Mouse (Mus musculus) stomach, embryonic 14.5 days (tissue): Measurements from ENCODE around the gene Sh3bgrl3. TPM values are rescaled to one million over a fixed set of nuclear protein-coding genes. Genes with fewer than 3 reads are reported as not detected.
"Not testable (repeated sequence)": the region's sequence is repeated elsewhere in the genome, so short reads cannot be mapped to it uniquely, and the experiment has no call there.

Source experiments
- ATAC-seq: fragments of 200-750 bp; cut with Nextera tagmentation; 2 replicates; pipeline ENCODE4 v1.8.0; 2017; ENCODE audit warnings: low read depth, moderate TSS enrichment; ENCODE audit not compliant: insufficient number of reproducible peaks, insufficient read depth, low FRiP score
- H3K27ac ChIP-seq: fragments of 300-500 bp; sonication (generic); 2 replicates; pipeline ENCODE4 v1.5.1; 2014; ENCODE audit warnings: mild to moderate bottlenecking, low read length, moderate library complexity, mixed read lengths
- H3K27me3 ChIP-seq: fragments of 300-500 bp; sonication (generic); 2 replicates; pipeline ENCODE4 v1.6.1; 2014; ENCODE audit warnings: low read length, control low read depth, mixed read lengths; ENCODE audit not compliant: control insufficient read depth, insufficient read depth
- H3K36me3 ChIP-seq: fragments of 300-500 bp; sonication (generic); 2 replicates; pipeline ENCODE4 v1.6.1; 2014; ENCODE audit warnings: mild to moderate bottlenecking, control low read depth, low read length, moderate library complexity, mixed read lengths; ENCODE audit not compliant: control insufficient read depth, insufficient read depth
- H3K4me1 ChIP-seq: fragments of 300-500 bp; sonication (generic); 2 replicates; pipeline ENCODE4 v1.6.1; 2014; ENCODE audit warnings: low read length, control low read depth, mixed read lengths; ENCODE audit not compliant: control insufficient read depth, insufficient read depth
- H3K4me2 ChIP-seq: fragments of 300-500 bp; sonication (generic); replicated peaks from 2 replicates; pipeline ENCODE4 v1.6.1; 2014; ENCODE audit warnings: low read depth, low read length, control low read depth
- H3K4me3 ChIP-seq: fragments of 300-500 bp; sonication (generic); 2 replicates; pipeline ENCODE4 v1.5.1; 2014; ENCODE audit warnings: low read depth, low read length, control low read depth
- H3K9ac ChIP-seq: fragments of 300-500 bp; sonication (generic); replicated peaks from 2 replicates; pipeline ENCODE4 v1.6.1; 2014; ENCODE audit warnings: low read depth, mild to moderate bottlenecking, control low read depth, low read length, moderate library complexity, mixed read lengths
- H3K9me3 ChIP-seq: fragments of 300-500 bp; sonication (generic); 2 replicates; pipeline ENCODE4 v1.6.1; 2016; ENCODE audit warnings: low read depth, low read length, control low read depth; ENCODE audit not compliant: control insufficient read depth
- WGBS: fragments of 180-500 bp; shearing (Covaris S2); extraction: QIAGEN DNeasy Blood & Tissue Kit; methylation state at CpG from one replicate; pipeline ENCODE4 v1.1.7; 2014; 5-methylcytosine and 5-hydroxymethylcytosine counted together
- polyA plus RNA-seq: library from polyadenylated mRNA; unstranded; fragments of >200 nt; fragmentation: Nextera tagmentation; extraction: Ambion mirVana; gene quantifications from 2 replicates; pipeline ENCODE4 v1.2.1, GENCODE M21; 2014

Sh3bgrl3 gene
- polyA plus RNA-seq, 1 experiment from 2014 or later: 435 TPM

DNA sequence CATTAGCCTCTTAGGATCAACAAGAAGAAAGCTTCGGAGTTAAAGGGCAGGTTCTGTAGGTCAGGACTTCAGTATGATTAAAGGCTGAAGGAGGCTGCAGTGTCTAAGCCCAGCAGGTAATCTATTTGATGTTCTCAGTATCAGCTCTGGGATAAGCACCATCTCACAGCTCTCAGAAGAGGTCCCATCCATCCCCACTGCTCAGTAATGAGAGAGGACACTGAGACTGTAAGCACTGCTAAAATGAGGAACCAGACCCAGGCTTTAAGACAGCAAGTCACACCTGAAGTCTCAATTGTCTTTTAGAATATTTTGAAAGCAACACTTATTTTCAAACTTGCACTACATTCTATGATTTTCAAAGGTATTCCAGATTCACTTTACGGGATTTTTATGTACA, 29.0 kb upstream of the Sh3bgrl3 start:
- H3K9me3 ChIP-seq: no peaks in the 10 kb centered on the region
- no peak for ATAC-seq
- no peaks in the 10 kb centered on the region; the same call in 1 of the 2 replicates for H3K36me3 ChIP-seq
- no peaks in the 10 kb centered on the region for H3K4me1 ChIP-seq
- no peak overlapping the region for H3K4me3 ChIP-seq
- no peak overlapping the region for H3K9ac ChIP-seq
- no peak overlapping the region for H3K27ac ChIP-seq
- no peak overlapping the region for H3K4me2 ChIP-seq
- H3K27me3 ChIP-seq: no peaks in the 10 kb centered on the region
- WGBS: 84% methylated on average over 2 of the region's 2 CpGs

- Histone ChIP-seq H3K27ac (no peak overlapping the region), H3K36me3 (no peaks in the 10 kb centered on the region; the same call in 1 of the 2 replicates), H3K9ac (no peak overlapping the region), H3K27me3 (no peaks in the 10 kb centered on the region), H3K4me1 (no peaks in the 10 kb centered on the region), H3K9me3 (no peaks in the 10 kb centered on the region), H3K4me3 (no peak overlapping the region), H3K4me2 (no peak overlapping the region)
- no peak for ATAC-seq
- whole genome bisulfite sequencing: 55% methylated on average over 8 of the region's 8 CpGs
These were observed 28.2 kb upstream of the Sh3bgrl3 start for GRCm38 (mm10) chr4:134156744-134157143.

DNA sequence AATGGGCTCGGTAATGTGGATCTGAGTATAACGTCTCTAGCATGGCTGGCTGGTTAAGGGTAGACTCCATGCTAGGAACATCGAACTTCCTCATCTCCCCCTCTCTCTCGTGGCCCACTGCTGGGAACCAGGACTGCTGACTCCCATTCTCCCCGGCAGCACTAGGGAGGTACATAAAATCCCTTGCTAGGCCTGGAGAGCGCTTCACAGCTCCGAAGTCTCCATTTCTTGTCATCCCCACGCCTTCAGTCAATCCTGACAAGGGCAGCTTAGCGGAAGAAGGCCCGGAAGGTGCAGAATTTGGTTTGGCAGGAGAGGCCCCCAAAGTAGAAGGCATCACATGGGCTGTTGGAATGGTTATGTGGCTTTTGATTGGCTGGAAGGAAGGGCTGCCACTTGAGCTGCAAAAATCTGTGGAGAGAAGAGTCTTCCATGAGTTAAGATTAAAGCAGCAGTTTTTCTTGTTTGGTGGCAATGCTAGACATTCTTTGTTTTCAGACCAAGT, 27.4 kb upstream of the Sh3bgrl3 start:
- Histone ChIP-seq H3K4me2 (no peak overlapping the region), H3K4me1 (no peaks in the 10 kb centered on the region), H3K4me3 (no peak overlapping the region), H3K36me3 (peaks cover 6% of the 10 kb centered on the region), H3K9me3 (no peaks in the 10 kb centered on the region), H3K27me3 (no peaks in the 10 kb centered on the region), H3K9ac (no peak overlapping the region), H3K27ac (no peak overlapping the region)
- WGBS: 93% methylated on average over 10 of the region's 10 CpGs
- no peak for ATAC-seq

GRCm38 (mm10) chr4:134155531-134155930, 26.9 kb upstream of the Sh3bgrl3 start:
- Histone ChIP-seq H3K4me1 (no peaks in the 10 kb centered on the region), H3K36me3 (peaks cover 6% of the 10 kb centered on the region), H3K4me3 (no peak overlapping the region), H3K9me3 (no peaks in the 10 kb centered on the region), H3K27ac (no peak overlapping the region), H3K9ac (no peak overlapping the region), H3K4me2 (no peak overlapping the region), H3K27me3 (no peaks in the 10 kb centered on the region)
- 89% methylated on average over 6 of the region's 6 CpGs for WGBS
- ATAC-seq: no peak

DNA sequence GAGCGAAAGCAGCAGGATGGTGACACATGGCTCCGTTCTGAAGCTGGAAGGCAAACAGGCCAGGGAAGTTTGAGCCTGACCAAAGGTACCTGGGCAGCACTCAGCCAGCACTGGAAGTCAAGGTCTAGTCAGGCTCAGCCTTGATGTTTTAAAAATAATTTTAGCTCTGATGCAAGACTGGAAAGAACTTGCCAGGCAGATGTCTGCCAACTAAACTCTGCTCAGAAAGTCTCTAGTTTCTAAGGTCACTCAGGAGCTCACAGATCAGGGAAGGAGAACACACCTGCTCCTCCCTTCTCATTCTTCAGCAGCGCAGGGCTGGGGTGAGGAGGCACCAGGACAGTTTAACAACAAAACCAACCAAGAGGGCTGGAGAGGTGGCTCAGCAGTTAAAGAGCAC, 25.8 kb upstream of the Sh3bgrl3 start:
- no peak for ATAC-seq

GRCm38 (mm10) chr4:134153656-134154055, 25.1 kb upstream of the Sh3bgrl3 start:
- Histone ChIP-seq H3K27ac (no peak overlapping the region), H3K9ac (no peak overlapping the region), H3K27me3 (no peaks in the 10 kb centered on the region), H3K4me2 (no peak overlapping the region), H3K36me3 (peaks cover 10% of the 10 kb centered on the region), H3K9me3 (no peaks in the 10 kb centered on the region), H3K4me1 (no peaks in the 10 kb centered on the region), H3K4me3 (no peak overlapping the region)
- no peak for ATAC-seq
- 89% methylated on average over 3 of the region's 3 CpGs for WGBS

More for the DNA sequence above, 25.8 kb upstream of the Sh3bgrl3 start:
- no peaks in the 10 kb centered on the region for H3K4me1 ChIP-seq
- no peak overlapping the region for H3K27ac ChIP-seq
- H3K27me3 ChIP-seq: no peaks in the 10 kb centered on the region
- H3K4me2 ChIP-seq: no peak overlapping the region
- WGBS: 89% methylated on average over 3 of the region's 3 CpGs
- no peak overlapping the region for H3K4me3 ChIP-seq
- no peaks in the 10 kb centered on the region for H3K9me3 ChIP-seq
- peaks cover 6% of the 10 kb centered on the region for H3K36me3 ChIP-seq
- H3K9ac ChIP-seq: no peak overlapping the region

GRCm38 (mm10) chr4:134152112-134152511, 23.5 kb upstream of the Sh3bgrl3 start:
- Histone ChIP-seq H3K36me3 (peaks cover 16% of the 10 kb centered on the region), H3K9me3 (no peaks in the 10 kb centered on the region), H3K4me3 (no peak overlapping the region)

DNA sequence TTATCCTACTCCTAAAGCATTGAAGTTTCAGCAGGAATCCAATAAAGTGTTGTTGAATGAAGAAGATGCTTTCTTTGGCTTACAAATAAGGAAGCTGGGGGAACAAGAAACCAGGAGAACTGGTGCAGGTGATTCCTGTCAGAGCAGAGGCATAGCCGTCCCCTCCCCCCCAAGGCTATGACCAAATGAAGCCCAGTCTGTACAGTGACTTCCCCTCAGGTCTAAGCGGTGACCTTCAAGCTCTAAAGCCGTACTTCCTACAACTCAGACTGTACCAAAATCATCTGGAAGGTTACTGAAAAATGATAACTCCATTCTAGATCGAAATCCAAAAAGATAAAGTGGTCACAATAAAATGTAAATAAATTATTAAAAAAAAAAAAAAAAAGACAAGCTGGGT, 20.8 kb upstream of the Sh3bgrl3 start:
- no peak overlapping the region for H3K9ac ChIP-seq
- peaks cover 16% of the 10 kb centered on the region for H3K36me3 ChIP-seq
- no peaks in the 10 kb centered on the region for H3K9me3 ChIP-seq
- 94% methylated on average over 4 of the region's 4 CpGs for WGBS
- H3K4me3 ChIP-seq: no peak overlapping the region
- H3K4me2 ChIP-seq: no peak overlapping the region
- H3K27me3 ChIP-seq: no peaks in the 10 kb centered on the region
- no peak overlapping the region for H3K27ac ChIP-seq
- ATAC-seq: no peak
- H3K4me1 ChIP-seq: no peaks in the 10 kb centered on the region

More at GRCm38 (mm10) chr4:134152112-134152511, 23.5 kb upstream of the Sh3bgrl3 start:
- H3K9ac ChIP-seq: no peak overlapping the region
- H3K27ac ChIP-seq: no peak overlapping the region
- no peaks in the 10 kb centered on the region for H3K27me3 ChIP-seq
- no peaks in the 10 kb centered on the region for H3K4me1 ChIP-seq
- ATAC-seq: no peak
- 89% methylated on average over 3 of the region's 3 CpGs for WGBS
- H3K4me2 ChIP-seq: no peak overlapping the region

DNA sequence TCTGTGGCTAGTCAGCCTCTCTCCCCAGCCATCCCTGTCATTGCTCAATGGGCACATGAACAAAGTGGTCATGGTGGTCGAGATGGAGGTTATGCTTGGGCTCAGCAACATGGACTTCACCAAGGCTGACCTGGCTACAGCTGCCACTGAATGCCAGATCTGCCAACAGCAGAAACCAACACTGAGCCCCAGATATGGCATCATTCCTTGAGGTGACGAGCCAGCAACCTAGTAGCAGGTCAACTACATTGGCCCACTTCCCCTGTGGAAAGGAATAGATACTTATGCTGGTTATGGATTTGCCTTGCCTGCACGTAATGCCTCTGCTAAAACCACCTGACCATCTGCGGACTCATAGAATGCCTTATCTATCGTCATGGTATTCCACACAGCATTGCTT, 15.7 kb upstream of the Sh3bgrl3 start:
- not testable (repeated sequence) for H3K9me3 ChIP-seq, H3K27me3 ChIP-seq, H3K4me3 ChIP-seq, H3K4me2 ChIP-seq, H3K36me3 ChIP-seq, H3K9ac ChIP-seq, ATAC-seq, H3K27ac ChIP-seq, H3K4me1 ChIP-seq
- 91% methylated on average over 5 of the region's 5 CpGs for WGBS
